Mouse (Mus musculus) liver, adult 2 months (tissue): ENCODE results near the gene Lrp4.

Experiments used
- CTCF ChIP-seq: fragments of 200-500 bp; IDR thresholded peaks from 2 replicates; pipeline ENCODE4 v1.5.1; 2011; ENCODE audit warnings: low read depth, low read length, control low read depth
- POLR2A ChIP-seq: fragments of 200-500 bp; IDR thresholded peaks from 2 replicates; pipeline ENCODE4 v1.6.1; 2011; ENCODE audit warnings: low read length, control low read depth; ENCODE audit not compliant: insufficient read depth; ENCODE audit errors: extremely low read depth

GRCm38 (mm10) chr2:91457656-91458251 is 443 bp downstream of the Lrp4 start:
- TF ChIP-seq CTCF (no peak), POLR2A (no peak)
